Mouse (Mus musculus): ENCODE results near the gene Pknox1. TPM values are rescaled to one million over a fixed set of nuclear protein-coding genes. Genes with fewer than 3 reads are reported as not detected.
A peak's percentile ranks its signal among the peaks of the same experiment; 100 is the strongest.
"Not testable (repeated sequence)": the region's sequence is repeated elsewhere in the genome, so short reads cannot be mapped to it uniquely, and the experiment has no call there.

Pknox1 gene
- polyA plus RNA-seq, 1 experiment from 2014 or later: 37.7 TPM

GRCm38 (mm10) chr17:31580344-31580743 is 15.8 kb downstream of the Pknox1 start:
- no peak overlapping the region for H3K9ac ChIP-seq
- H3K4me1 ChIP-seq: peaks cover 26% of the 10 kb centered on the region
- no peak overlapping the region for H3K4me2 ChIP-seq (replicated peaks)
- no peaks in the 10 kb centered on the region for H3K27me3 ChIP-seq
- ATAC-seq (ENCODE audit: low FRiP score, low read depth): no peak
- H3K4me3 ChIP-seq: no peak overlapping the region
- peaks cover 22% of the 10 kb centered on the region for H3K36me3 ChIP-seq
- H3K27ac ChIP-seq: no peak overlapping the region
- no peaks in the 10 kb centered on the region for H3K9me3 ChIP-seq
- WGBS: 58% methylated on average over 3 of the region's 3 CpGs

DNA sequence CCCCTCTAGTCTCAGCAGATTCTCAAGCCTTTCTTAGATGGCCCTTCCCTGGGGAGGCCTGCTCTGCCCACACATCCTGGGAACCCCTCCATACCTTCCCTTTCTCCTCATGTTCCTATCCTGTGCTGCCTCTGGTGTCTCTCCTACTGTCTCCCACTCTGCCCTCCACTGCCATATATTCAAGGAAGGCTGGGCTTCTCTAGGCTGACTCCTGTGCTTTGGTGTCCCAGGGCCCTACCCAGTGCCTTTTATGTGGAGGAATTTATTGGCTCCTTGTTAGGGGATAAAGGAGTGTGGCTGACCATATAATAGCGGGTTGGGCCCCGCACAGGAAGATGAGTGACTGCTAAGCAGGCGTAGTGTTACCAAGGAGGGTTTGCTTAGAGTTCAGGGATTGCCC is 18.7 kb downstream of the Pknox1 start:
- no peak for ATAC-seq (ENCODE audit: low FRiP score, low read depth)
- 23% methylated on average over 3 of the region's 3 CpGs for WGBS
- Histone ChIP-seq H3K27ac (no peak overlapping the region), H3K36me3 (peaks cover 24% of the 10 kb centered on the region), H3K9ac (0 out of 2 replicates have a peak overlapping the region, but pooled peaks have one; percentile 13), H3K4me2 (replicated peaks) (no peak overlapping the region), H3K4me3 (no peak overlapping the region), H3K9me3 (no peaks in the 10 kb centered on the region), H3K27me3 (no peaks in the 10 kb centered on the region), H3K4me1 (peaks cover 26% of the 10 kb centered on the region)

GRCm38 (mm10) chr17:31583781-31584180 is 19.2 kb downstream of the Pknox1 start:
- 67% methylated on average over 6 of the region's 6 CpGs for WGBS

DNA sequence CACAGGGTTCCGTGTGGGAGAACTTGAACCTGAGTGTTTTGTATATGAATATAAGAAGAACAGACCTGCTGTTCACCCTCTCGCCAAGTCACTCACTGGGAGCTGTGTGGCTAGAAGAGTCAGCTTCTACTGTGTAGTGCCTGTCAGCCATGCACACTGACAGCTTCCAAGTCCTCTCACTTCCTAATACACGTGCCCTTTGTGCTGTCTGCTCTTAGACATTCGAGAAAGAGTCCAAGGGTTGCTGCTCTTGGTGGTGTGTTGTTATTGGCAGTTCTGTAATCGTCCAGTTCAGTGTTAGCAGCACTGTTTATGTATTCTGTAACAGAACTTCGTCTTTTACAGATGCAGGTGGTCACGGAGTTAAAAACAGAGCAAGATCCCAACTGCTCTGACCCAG is 23.6 kb downstream of the Pknox1 start:
- Histone ChIP-seq H3K9me3 (no peaks in the 10 kb centered on the region), H3K27ac (no peak overlapping the region), H3K4me2 (replicated peaks) (no peak overlapping the region), H3K36me3 (peaks cover 69% of the 10 kb centered on the region), H3K9ac (no peak overlapping the region), H3K4me1 (peaks cover 9% of the 10 kb centered on the region), H3K27me3 (no peaks in the 10 kb centered on the region), H3K4me3 (no peak overlapping the region)
- ATAC-seq (ENCODE audit: low FRiP score, low read depth): no peak
- 81% methylated on average over 7 of the region's 7 CpGs for WGBS

More at GRCm38 (mm10) chr17:31583781-31584180, 19.2 kb downstream of the Pknox1 start:
- Histone ChIP-seq H3K4me2 (replicated peaks) (no peak overlapping the region), H3K36me3 (peaks cover 29% of the 10 kb centered on the region), H3K27me3 (no peaks in the 10 kb centered on the region), H3K9me3 (no peaks in the 10 kb centered on the region), H3K4me1 (peaks cover 26% of the 10 kb centered on the region), H3K27ac (no peak overlapping the region), H3K4me3 (no peak overlapping the region), H3K9ac (no peak overlapping the region)
- no peak for ATAC-seq (ENCODE audit: low FRiP score, low read depth)

GRCm38 (mm10) chr17:31588726-31589125 is 24.2 kb downstream of the Pknox1 start:
- Histone ChIP-seq H3K4me2 (replicated peaks) (no peak overlapping the region), H3K4me1 (peaks cover 3% of the 10 kb centered on the region; the same call in 1 of the 2 replicates), H3K27me3 (no peaks in the 10 kb centered on the region), H3K9me3 (no peaks in the 10 kb centered on the region), H3K9ac (no peak overlapping the region), H3K4me3 (no peak overlapping the region), H3K36me3 (peaks cover 75% of the 10 kb centered on the region), H3K27ac (no peak overlapping the region)
- no peak for ATAC-seq (ENCODE audit: low FRiP score, low read depth)
- WGBS: 91% methylated on average over 4 of the region's 4 CpGs

GRCm38 (mm10) chr17:31590846-31591245 is 26.3 kb downstream of the Pknox1 start:
- H3K27ac ChIP-seq: no peak overlapping the region
- H3K4me1 ChIP-seq: no peaks in the 10 kb centered on the region
- 88% methylated on average over 11 of the region's 11 CpGs for WGBS
- no peaks in the 10 kb centered on the region for H3K9me3 ChIP-seq
- no peak overlapping the region for H3K9ac ChIP-seq
- no peak overlapping the region for H3K4me2 ChIP-seq (replicated peaks)
- no peaks in the 10 kb centered on the region for H3K27me3 ChIP-seq
- peaks cover 75% of the 10 kb centered on the region for H3K36me3 ChIP-seq
- no peak for ATAC-seq (ENCODE audit: low FRiP score, low read depth)
- no peak overlapping the region for H3K4me3 ChIP-seq

DNA sequence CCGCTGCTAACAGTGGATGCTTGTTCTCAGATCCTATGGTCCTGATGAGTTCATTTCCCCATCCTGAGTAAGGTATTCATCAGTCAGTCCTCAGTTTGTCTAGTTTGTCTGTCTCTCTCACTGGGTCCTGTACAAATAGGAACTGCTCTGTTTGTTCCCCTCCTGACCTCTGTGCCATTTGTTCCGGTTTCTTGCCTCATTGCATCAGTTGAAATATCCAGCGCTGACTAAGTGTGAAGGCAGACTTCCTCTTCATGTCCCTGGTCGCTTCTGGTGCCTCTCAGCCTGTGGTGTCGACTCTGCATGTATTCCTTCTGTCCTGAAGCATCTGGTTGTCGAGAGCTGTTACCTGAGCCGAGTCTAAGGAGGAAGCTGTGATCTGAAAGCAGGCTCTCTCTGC is 30.1 kb downstream of the Pknox1 start:
- no peak for ATAC-seq (ENCODE audit: low FRiP score, low read depth)

DNA sequence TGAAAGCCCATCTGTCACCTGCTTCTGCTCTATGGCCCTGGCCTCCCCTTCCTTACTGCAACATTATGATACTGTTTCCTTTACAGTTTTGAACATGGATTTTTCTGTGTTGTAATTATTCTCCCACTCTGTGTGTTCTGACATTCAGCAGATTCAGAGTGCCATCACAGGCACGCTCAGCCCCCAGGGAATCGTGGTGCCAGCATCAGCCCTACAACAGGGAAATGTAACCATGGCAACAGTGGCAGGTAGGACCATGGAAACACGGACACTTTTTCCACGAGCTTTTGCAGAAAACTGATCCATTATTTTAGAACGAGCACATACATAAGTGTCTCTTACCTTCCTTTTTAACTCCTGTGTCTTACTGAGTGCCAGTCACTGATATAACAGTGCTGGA is 30.5 kb downstream of the Pknox1 start:
- no peaks in the 10 kb centered on the region for H3K4me1 ChIP-seq
- H3K4me3 ChIP-seq: no peak overlapping the region
- H3K36me3 ChIP-seq: peaks cover 92% of the 10 kb centered on the region
- H3K27me3 ChIP-seq: no peaks in the 10 kb centered on the region
- H3K9ac ChIP-seq: no peak overlapping the region
- no peak overlapping the region for H3K4me2 ChIP-seq (replicated peaks)
- ATAC-seq (ENCODE audit: low FRiP score, low read depth): no peak
- no peaks in the 10 kb centered on the region for H3K9me3 ChIP-seq
- WGBS: 86% methylated on average over 5 of the region's 5 CpGs
- no peak overlapping the region for H3K27ac ChIP-seq

More for the DNA sequence above, 30.1 kb downstream of the Pknox1 start:
- H3K27me3 ChIP-seq: no peaks in the 10 kb centered on the region
- no peak overlapping the region for H3K27ac ChIP-seq
- H3K9me3 ChIP-seq: no peaks in the 10 kb centered on the region
- 83% methylated on average over 7 of the region's 7 CpGs for WGBS
- no peaks in the 10 kb centered on the region for H3K4me1 ChIP-seq
- no peak overlapping the region for H3K4me2 ChIP-seq (replicated peaks)
- peaks cover 89% of the 10 kb centered on the region for H3K36me3 ChIP-seq
- no peak overlapping the region for H3K9ac ChIP-seq
- H3K4me3 ChIP-seq: no peak overlapping the region

- Histone ChIP-seq H3K4me1 (no peaks in the 10 kb centered on the region), H3K4me3 (no peak overlapping the region), H3K9ac (no peak overlapping the region), H3K27ac (no peak overlapping the region), H3K27me3 (no peaks in the 10 kb centered on the region), H3K36me3 (peaks cover 89% of the 10 kb centered on the region), H3K9me3 (no peaks in the 10 kb centered on the region), H3K4me2 (replicated peaks) (no peak overlapping the region)
- no peak for ATAC-seq (ENCODE audit: low FRiP score, low read depth)
- WGBS: 91% methylated on average over 9 of the region's 9 CpGs
Observed at GRCm38 (mm10) chr17:31597957-31598356, 33.4 kb downstream of the Pknox1 start.

- Histone ChIP-seq H3K4me3 (no peak overlapping the region), H3K4me1 (no peaks in the 10 kb centered on the region), H3K27me3 (no peaks in the 10 kb centered on the region), H3K4me2 (replicated peaks) (no peak overlapping the region), H3K9ac (no peak overlapping the region), H3K27ac (no peak overlapping the region), H3K36me3 (peaks cover 89% of the 10 kb centered on the region), H3K9me3 (no peaks in the 10 kb centered on the region)
- no peak for ATAC-seq (ENCODE audit: low FRiP score, low read depth)
- WGBS: 90% methylated on average over 8 of the region's 8 CpGs
Observed at GRCm38 (mm10) chr17:31598593-31598992, 34.1 kb downstream of the Pknox1 start.

- 82% methylated on average over 7 of the region's 7 CpGs for WGBS
- Histone ChIP-seq H3K4me2 (replicated peaks) (no peak overlapping the region), H3K4me1 (no peaks in the 10 kb centered on the region), H3K9me3 (no peaks in the 10 kb centered on the region), H3K4me3 (no peak overlapping the region), H3K9ac (no peak overlapping the region), H3K27ac (no peak overlapping the region), H3K36me3 (peaks cover 60% of the 10 kb centered on the region), H3K27me3 (no peaks in the 10 kb centered on the region)
- ATAC-seq (ENCODE audit: low FRiP score, low read depth): no peak
Observed at GRCm38 (mm10) chr17:31606424-31606823, 41.9 kb downstream of the Pknox1 start.

GRCm38 (mm10) chr17:31607256-31607951 is 42.9 kb downstream of the Pknox1 start:
- no peak overlapping the region for H3K4me3 ChIP-seq
- H3K9me3 ChIP-seq: no peaks in the 10 kb centered on the region
- H3K27ac ChIP-seq: no peak overlapping the region
- no peak overlapping the region for H3K9ac ChIP-seq
- ATAC-seq (ENCODE audit: low FRiP score, low read depth): no peak
- WGBS: 82% methylated on average over 8 of the region's 8 CpGs
- H3K4me1 ChIP-seq: no peaks in the 10 kb centered on the region
- peaks cover 50% of the 10 kb centered on the region for H3K36me3 ChIP-seq
- no peaks in the 10 kb centered on the region for H3K27me3 ChIP-seq
- no peak overlapping the region for H3K4me2 ChIP-seq (replicated peaks)

GRCm38 (mm10) chr17:31609173-31609572 is 44.6 kb downstream of the Pknox1 start:
- not testable (repeated sequence) for ATAC-seq (ENCODE audit: low FRiP score, low read depth); H3K4me2 ChIP-seq (replicated peaks); H3K9me3 ChIP-seq; H3K4me3 ChIP-seq; H3K27ac ChIP-seq; H3K9ac ChIP-seq; H3K27me3 ChIP-seq; H3K4me1 ChIP-seq
- 96% methylated on average over 3 of the region's 3 CpGs for WGBS
- H3K36me3 ChIP-seq: peaks cover 32% of the 10 kb centered on the region
